Mouse (Mus musculus) olfactory bulb, adult 2 months (tissue): ENCODE results near the gene Pkd1.

Experiments
- CTCF ChIP-seq: fragments of 200-500 bp; IDR thresholded peaks from 2 replicates; pipeline ENCODE4 v1.5.1; 2012; ENCODE audit warnings: low read depth, mild to moderate bottlenecking, low read length, moderate library complexity; ENCODE audit not compliant: insufficient read depth
- POLR2A ChIP-seq: fragments of 200-500 bp; IDR thresholded peaks from 2 replicates; pipeline ENCODE4 v1.6.1; 2012; ENCODE audit warnings: mild to moderate bottlenecking, low read depth, low read length, moderate library complexity; ENCODE audit not compliant: insufficient read depth

DNA sequence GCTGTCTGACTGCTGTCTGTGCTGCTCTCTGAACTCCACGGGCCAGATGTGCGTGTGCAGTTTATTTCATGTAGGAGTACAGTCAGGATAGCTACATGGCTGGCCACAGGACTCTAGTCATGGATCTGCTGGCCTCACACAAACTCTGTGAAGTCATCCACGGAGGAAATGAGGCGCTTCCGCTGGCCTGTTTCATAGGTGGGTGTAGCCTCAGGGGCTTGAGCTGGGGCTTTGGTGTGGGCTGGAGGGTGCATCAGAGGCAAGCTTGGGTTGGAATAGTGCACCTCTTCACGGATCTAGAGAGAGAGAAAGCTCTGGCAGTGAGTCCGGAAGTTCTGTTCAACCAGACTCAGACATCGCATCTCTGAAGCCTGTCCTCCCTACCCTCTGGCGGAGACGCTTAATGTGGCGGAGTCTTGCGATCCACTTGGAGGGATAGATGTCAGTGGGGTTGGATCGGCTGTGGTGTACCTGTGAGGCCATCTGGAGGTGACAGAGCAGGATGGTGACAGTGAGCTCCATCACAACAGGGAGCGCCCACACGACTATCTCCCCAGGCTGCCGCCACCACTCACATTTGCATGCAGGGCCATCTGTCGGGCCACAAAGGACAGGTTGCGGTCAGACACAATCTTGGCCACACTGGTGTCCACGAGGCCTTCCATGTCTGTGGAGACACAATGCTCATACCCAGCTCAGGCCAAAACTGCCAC, 47.0 kb downstream of the Pkd1 start:
- TF ChIP-seq CTCF (no peak), POLR2A (no peak)
